Mouse (Mus musculus): ENCODE measurements at regions not wholly inside any gene's neighbourhood (a gene's known extent, or its start where the extent isn't known, plus 50 kb on each side); places are given as distances from the start of the nearest gene placed in this dataset.
A peak's percentile ranks its signal among the peaks of the same experiment; 100 is the strongest.

GRCm38 (mm10) chr7:37020078-37020477 lies 322.2 kb downstream of the Tshz3 start:
- no peaks in the 10 kb centered on the region for H3K9me3 ChIP-seq
- no peak overlapping the region for H3K9ac ChIP-seq
- no peaks in the 10 kb centered on the region for H3K36me3 ChIP-seq (replicated peaks)
- no peak for ATAC-seq (ENCODE audit: low FRiP score)
- no peaks in the 10 kb centered on the region for H3K4me1 ChIP-seq
- H3K4me2 ChIP-seq: no peak overlapping the region
- 66% methylated on average over 3 of the region's 3 CpGs for WGBS
- H3K27ac ChIP-seq: no peak overlapping the region
- H3K27me3 ChIP-seq: no peaks in the 10 kb centered on the region
- H3K4me3 ChIP-seq (replicated peaks): no peak overlapping the region

- Histone ChIP-seq H3K27me3 (no peaks in the 10 kb centered on the region), H3K27ac (no peak overlapping the region), H3K36me3 (replicated peaks) (no peaks in the 10 kb centered on the region), H3K9me3 (peaks cover 4% of the 10 kb centered on the region; the same call in 1 of the 2 replicates), H3K4me2 (no peak overlapping the region), H3K4me3 (replicated peaks) (no peak overlapping the region), H3K9ac (no peak overlapping the region), H3K4me1 (no peaks in the 10 kb centered on the region)
- WGBS: 94% methylated on average over 7 of the region's 7 CpGs
- ATAC-seq (ENCODE audit: low FRiP score): no peak
Observed at GRCm38 (mm10) chr7:37024501-37025025, 326.6 kb downstream of the Tshz3 start.

- ATAC-seq (ENCODE audit: low FRiP score): no peak
- WGBS: 79% methylated on average over 8 of the region's 8 CpGs
- no peak overlapping the region for H3K4me3 ChIP-seq (replicated peaks)
Observed at GRCm38 (mm10) chr7:37064582-37065458, 366.9 kb downstream of the Tshz3 start.

DNA sequence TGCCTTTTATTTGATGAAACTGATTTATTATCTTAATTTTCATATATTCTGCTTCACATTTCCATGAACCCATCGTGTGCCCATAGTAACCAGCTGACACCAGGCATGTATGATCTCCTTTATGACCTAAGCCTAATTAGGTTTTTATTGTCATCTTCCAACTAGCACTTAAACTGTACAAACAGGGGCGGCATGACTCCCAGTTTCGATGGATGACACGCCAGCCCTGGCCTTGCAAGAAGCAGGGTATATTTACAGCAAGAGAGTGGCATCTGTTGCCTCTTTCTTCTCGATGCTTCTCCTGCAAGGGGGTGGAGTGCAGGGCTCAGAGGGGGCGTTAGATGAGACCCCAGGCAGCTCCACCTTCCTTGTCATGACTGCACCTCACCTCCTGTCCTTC lies 379.8 kb downstream of the Tshz3 start:
- H3K36me3 ChIP-seq (replicated peaks): no peaks in the 10 kb centered on the region
- no peak overlapping the region for H3K4me3 ChIP-seq (replicated peaks)
- WGBS: 61% methylated on average over 6 of the region's 6 CpGs
- peaks cover 11% of the 10 kb centered on the region; the same call in 1 of the 2 replicates for H3K4me1 ChIP-seq
- H3K27me3 ChIP-seq: no peaks in the 10 kb centered on the region
- no peaks in the 10 kb centered on the region for H3K9me3 ChIP-seq
- H3K9ac ChIP-seq: no peak overlapping the region
- no peak overlapping the region for H3K4me2 ChIP-seq
- no peak; the same call in 1 of the 2 replicates for ATAC-seq (ENCODE audit: low FRiP score)
- no peak overlapping the region for H3K27ac ChIP-seq

More at GRCm38 (mm10) chr7:37064582-37065458, 366.9 kb downstream of the Tshz3 start:
- no peaks in the 10 kb centered on the region for H3K9me3 ChIP-seq
- H3K9ac ChIP-seq: no peak overlapping the region
- H3K27me3 ChIP-seq: no peaks in the 10 kb centered on the region
- H3K4me2 ChIP-seq: no peak overlapping the region
- H3K36me3 ChIP-seq (replicated peaks): no peaks in the 10 kb centered on the region
- no peak overlapping the region for H3K27ac ChIP-seq
- H3K4me1 ChIP-seq: no peaks in the 10 kb centered on the region

GRCm38 (mm10) chr7:37078140-37078539 lies 380.2 kb downstream of the Tshz3 start:
- H3K4me1 ChIP-seq: peaks cover 11% of the 10 kb centered on the region; the same call in 1 of the 2 replicates
- no peaks in the 10 kb centered on the region for H3K27me3 ChIP-seq
- H3K36me3 ChIP-seq (replicated peaks): no peaks in the 10 kb centered on the region
- no peaks in the 10 kb centered on the region for H3K9me3 ChIP-seq
- H3K27ac ChIP-seq: no peak overlapping the region
- H3K4me3 ChIP-seq (replicated peaks): no peak overlapping the region
- no peak overlapping the region for H3K9ac ChIP-seq
- 49% methylated on average over 7 of the region's 7 CpGs for WGBS
- H3K4me2 ChIP-seq: no peak overlapping the region
- no peak; the same call in 1 of the 2 replicates for ATAC-seq (ENCODE audit: low FRiP score)

DNA sequence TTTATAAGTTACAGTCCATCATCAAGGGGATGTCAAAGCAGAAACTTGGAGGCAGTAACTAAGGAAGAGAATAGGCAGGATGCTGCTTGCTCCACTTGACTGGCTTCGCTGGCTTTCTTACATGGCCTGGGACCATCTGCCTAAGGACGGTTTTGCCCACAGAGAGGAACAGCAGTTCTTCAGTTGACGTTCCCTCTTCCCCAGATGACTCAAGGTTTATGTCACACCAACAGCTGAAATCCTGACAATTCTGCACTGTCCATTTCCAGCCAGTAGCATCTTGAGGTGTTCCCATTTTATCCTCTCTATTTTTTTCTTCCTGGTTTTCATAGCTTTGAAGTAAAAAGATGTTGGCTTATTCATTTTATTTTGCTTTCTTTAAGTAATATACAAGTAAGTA lies 391.8 kb downstream of the Tshz3 start:
- ATAC-seq (ENCODE audit: low FRiP score): no peak
- 85% methylated on average over 3 of the region's 3 CpGs for WGBS
- Histone ChIP-seq H3K27me3 (no peaks in the 10 kb centered on the region), H3K36me3 (replicated peaks) (no peaks in the 10 kb centered on the region), H3K4me1 (no peaks in the 10 kb centered on the region), H3K27ac (no peak overlapping the region), H3K4me2 (no peak overlapping the region), H3K9me3 (no peaks in the 10 kb centered on the region), H3K4me3 (replicated peaks) (no peak overlapping the region), H3K9ac (no peak overlapping the region)

GRCm38 (mm10) chr7:37092572-37092971 lies 394.7 kb downstream of the Tshz3 start:
- Histone ChIP-seq H3K9me3 (no peaks in the 10 kb centered on the region), H3K4me1 (no peaks in the 10 kb centered on the region)
- 94% methylated on average over 6 of the region's 6 CpGs for WGBS

DNA sequence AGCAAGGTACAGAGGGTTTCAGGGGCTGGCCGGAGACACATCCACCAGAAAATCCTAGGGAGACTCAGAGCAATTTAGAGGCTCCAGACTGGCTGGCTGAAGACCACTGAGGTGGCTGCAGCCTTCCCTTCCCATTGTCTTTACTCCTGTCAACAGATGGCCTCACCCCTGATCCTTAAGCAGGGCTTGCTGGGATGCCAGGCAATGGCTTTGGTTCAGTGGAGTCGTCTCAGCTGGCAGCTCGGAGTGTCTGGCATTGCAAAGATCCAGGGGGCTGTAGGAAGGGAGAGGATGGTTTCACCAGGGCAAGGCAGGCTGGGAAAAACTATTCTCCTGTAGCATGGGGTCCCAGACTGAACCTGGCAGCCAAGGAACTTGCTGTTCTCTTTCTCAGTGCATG lies 395.8 kb downstream of the Tshz3 start:
- Histone ChIP-seq H3K4me2 (no peak overlapping the region), H3K9me3 (no peaks in the 10 kb centered on the region), H3K36me3 (replicated peaks) (no peaks in the 10 kb centered on the region), H3K27ac (no peak overlapping the region), H3K4me1 (no peaks in the 10 kb centered on the region; the same call in 1 of the 2 replicates), H3K9ac (no peak overlapping the region), H3K4me3 (replicated peaks) (no peak overlapping the region), H3K27me3 (no peaks in the 10 kb centered on the region)
- WGBS: 80% methylated on average over 3 of the region's 3 CpGs
- ATAC-seq (ENCODE audit: low FRiP score): no peak

More at GRCm38 (mm10) chr7:37092572-37092971, 394.7 kb downstream of the Tshz3 start:
- Histone ChIP-seq H3K9ac (no peak overlapping the region), H3K36me3 (replicated peaks) (no peaks in the 10 kb centered on the region), H3K27me3 (no peaks in the 10 kb centered on the region), H3K4me3 (replicated peaks) (no peak overlapping the region), H3K27ac (no peak overlapping the region), H3K4me2 (no peak overlapping the region)
- ATAC-seq (ENCODE audit: low FRiP score): no peak

DNA sequence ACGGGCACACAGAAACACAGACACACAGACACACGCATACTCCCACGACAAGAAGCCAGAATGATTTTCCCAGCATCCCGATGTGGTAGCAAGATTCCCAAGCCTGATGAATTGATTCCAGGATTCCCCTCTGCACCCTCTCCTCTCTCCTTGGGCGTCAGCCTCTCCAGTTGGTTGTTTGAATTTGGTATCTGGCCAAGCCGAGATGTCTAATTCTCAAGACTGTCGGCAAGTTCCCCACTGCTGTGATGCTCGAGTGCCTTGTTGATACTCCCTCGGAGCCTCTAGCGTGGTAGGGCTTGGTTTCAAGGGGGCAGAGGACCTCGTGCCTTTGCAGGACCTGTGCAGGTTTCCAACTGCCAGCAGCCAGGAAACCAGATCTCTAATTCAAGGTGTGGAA lies 397.9 kb downstream of the Tshz3 start:
- 88% methylated on average over 11 of the region's 11 CpGs for WGBS
- ATAC-seq (ENCODE audit: low FRiP score): no peak
- H3K9me3 ChIP-seq: no peaks in the 10 kb centered on the region
- H3K27ac ChIP-seq: no peak overlapping the region
- no peak overlapping the region for H3K4me3 ChIP-seq (replicated peaks)
- H3K9ac ChIP-seq: no peak overlapping the region
- H3K36me3 ChIP-seq (replicated peaks): no peaks in the 10 kb centered on the region
- no peak overlapping the region for H3K4me2 ChIP-seq
- no peaks in the 10 kb centered on the region for H3K27me3 ChIP-seq
- peaks cover 5% of the 10 kb centered on the region; the same call in 1 of the 2 replicates for H3K4me1 ChIP-seq

DNA sequence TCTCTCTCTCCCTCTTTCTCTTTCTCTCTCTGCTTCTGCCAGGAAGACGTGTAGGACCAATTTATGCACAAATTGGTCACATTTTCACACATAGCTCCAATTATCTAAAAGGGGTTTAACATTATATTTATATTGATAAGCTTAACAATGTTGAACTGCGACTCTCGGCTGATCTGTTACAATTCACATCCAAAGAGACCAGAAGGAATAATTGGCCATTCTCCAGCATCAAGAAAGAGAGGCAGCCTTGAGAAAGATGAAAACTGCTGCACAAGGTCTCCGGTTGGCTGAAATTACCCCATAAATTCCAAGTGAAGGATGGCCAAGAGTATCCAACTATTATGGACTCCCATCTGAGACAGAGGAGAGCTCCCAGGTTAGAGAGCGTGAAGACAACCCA lies 398.4 kb downstream of the Tshz3 start:
- Histone ChIP-seq H3K36me3 (replicated peaks) (no peaks in the 10 kb centered on the region), H3K4me2 (no peak overlapping the region), H3K9ac (no peak overlapping the region), H3K27me3 (0 out of 2 replicates have a peak, but pooled peaks cover under 1% of the 10 kb centered on the region), H3K9me3 (no peaks in the 10 kb centered on the region), H3K4me3 (replicated peaks) (no peak overlapping the region), H3K4me1 (peaks cover 5% of the 10 kb centered on the region; the same call in 1 of the 2 replicates), H3K27ac (no peak overlapping the region)
- ATAC-seq (ENCODE audit: low FRiP score): no peak
- WGBS: 88% methylated on average over 5 of the region's 5 CpGs

DNA sequence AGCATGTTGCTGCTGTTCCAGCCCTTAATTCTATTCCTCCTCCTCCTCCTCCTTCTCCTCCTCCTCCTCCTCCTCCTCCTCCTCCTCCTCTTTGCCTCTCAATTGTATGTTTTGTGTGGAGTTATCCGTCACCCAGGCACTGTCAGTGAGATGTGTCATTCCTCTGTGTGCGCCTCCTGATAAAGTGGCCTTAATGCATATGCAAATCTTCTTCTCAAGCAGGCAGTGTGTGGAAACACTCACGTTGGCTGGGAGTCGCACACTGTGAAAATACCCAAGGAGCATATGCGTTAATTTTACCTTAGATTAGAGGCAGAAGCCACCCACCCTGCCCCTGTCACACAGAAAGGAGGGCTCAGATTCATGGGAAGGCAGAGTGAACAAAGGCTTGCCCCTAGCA lies 401.0 kb downstream of the Tshz3 start:
- Histone ChIP-seq H3K4me2 (no peak overlapping the region), H3K4me1 (peaks cover 5% of the 10 kb centered on the region; the same call in 1 of the 2 replicates), H3K4me3 (replicated peaks) (no peak overlapping the region), H3K27ac (no peak overlapping the region), H3K36me3 (replicated peaks) (no peaks in the 10 kb centered on the region), H3K9ac (no peak overlapping the region), H3K27me3 (0 out of 2 replicates have a peak, but pooled peaks cover 4% of the 10 kb centered on the region), H3K9me3 (no peaks in the 10 kb centered on the region)
- ATAC-seq (ENCODE audit: low FRiP score): peak; percentile 41; the same call in 1 of the 2 replicates
- WGBS: 28% methylated on average over 5 of the region's 5 CpGs

DNA sequence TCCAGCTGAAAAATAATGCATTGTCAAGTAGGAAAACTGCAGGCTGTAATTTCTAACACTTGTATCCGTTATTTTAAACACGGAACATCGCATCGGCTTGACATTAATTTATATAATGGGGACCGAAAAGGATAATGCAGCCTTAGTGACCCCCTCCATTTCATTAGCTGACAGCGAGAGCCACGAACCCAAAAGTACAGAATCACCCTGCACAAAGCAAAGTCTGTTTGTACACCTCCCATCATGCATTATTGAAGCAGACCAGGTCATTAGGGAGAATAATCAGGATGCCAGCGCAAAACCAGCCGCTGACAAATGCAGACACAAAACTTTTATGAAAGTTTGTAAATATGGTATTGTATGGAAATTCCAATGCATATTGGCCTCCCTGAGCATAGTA lies 406.8 kb downstream of the Tshz3 start:
- no peak overlapping the region for H3K4me2 ChIP-seq
- H3K27me3 ChIP-seq: 0 out of 2 replicates have a peak, but pooled peaks cover 4% of the 10 kb centered on the region
- H3K4me3 ChIP-seq (replicated peaks): no peak overlapping the region
- ATAC-seq (ENCODE audit: low FRiP score): no peak
- no peak overlapping the region for H3K9ac ChIP-seq
- no peak overlapping the region for H3K27ac ChIP-seq
- WGBS: 68% methylated on average over 9 of the region's 9 CpGs
- H3K36me3 ChIP-seq (replicated peaks): no peaks in the 10 kb centered on the region
- no peaks in the 10 kb centered on the region for H3K9me3 ChIP-seq
- no peaks in the 10 kb centered on the region; the same call in 1 of the 2 replicates for H3K4me1 ChIP-seq

Data from forebrain, embryonic 12.5 days (tissue).